Mouse (Mus musculus): ENCODE results near the gene Sav1. TPM values are rescaled to one million over a fixed set of nuclear protein-coding genes. Genes with fewer than 3 reads are reported as not detected.

The Sav1 gene
- 4.9 and 5.7 TPM in 2 replicates for polyA plus RNA-seq (2015; fragmentation: Nextera tagmentation; extraction: Ambion mirVana)

GRCm38 (mm10) chr12:69986786-69987497, at the start of gene Sav1:
TSS of gene Sav1 (minus strand) at chr12:69987002.
- Histone ChIP-seq H3K4me1 (replicated peaks) (peaks cover 21% of the 10 kb centered on the region), H3K27ac (peak within 1 kb of the TSS; percentile 93), H3K4me3 (peak within 1 kb of the TSS; percentile 94), H3K4me2 (peak within 1 kb of the TSS; percentile 67), H3K9ac (peak within 1 kb of the TSS; percentile 99), H3K27me3 (no peaks in the 10 kb centered on the region), H3K9me3 (replicated peaks) (no peaks in the 10 kb centered on the region), H3K36me3 (peaks cover 20% of the 10 kb centered on the region)
- peak; percentile 93 for ATAC-seq (replicated peaks; ENCODE audit: insufficient number of reproducible peaks, insufficient read depth, low FRiP score, low read depth)
- WGBS: under 1% methylated on average over 93 of the region's 102 CpGs

GRCm38 (mm10) chr12:70026233-70026632, 39.4 kb upstream of the Sav1 start:
- no peak overlapping the region for H3K4me3 ChIP-seq
- no peaks in the 10 kb centered on the region for H3K9me3 ChIP-seq (replicated peaks)
- no peak overlapping the region for H3K9ac ChIP-seq
- no peak overlapping the region for H3K27ac ChIP-seq
- no peak overlapping the region for H3K4me2 ChIP-seq
- no peaks in the 10 kb centered on the region for H3K4me1 ChIP-seq (replicated peaks)
- peaks cover 64% of the 10 kb centered on the region for H3K36me3 ChIP-seq
- no peaks in the 10 kb centered on the region for H3K27me3 ChIP-seq
- ATAC-seq (replicated peaks; ENCODE audit: insufficient number of reproducible peaks, insufficient read depth, low FRiP score, low read depth): no peak

- H3K27ac ChIP-seq: no peak overlapping the region
- no peak overlapping the region for H3K4me2 ChIP-seq
- no peaks in the 10 kb centered on the region for H3K4me1 ChIP-seq (replicated peaks)
- ATAC-seq (replicated peaks; ENCODE audit: insufficient number of reproducible peaks, insufficient read depth, low FRiP score, low read depth): no peak
- H3K36me3 ChIP-seq: peaks cover 63% of the 10 kb centered on the region
- H3K27me3 ChIP-seq: no peaks in the 10 kb centered on the region
- H3K4me3 ChIP-seq: no peak overlapping the region
- H3K9ac ChIP-seq: no peak overlapping the region
- 91% methylated on average over 6 of the region's 6 CpGs for WGBS
- no peaks in the 10 kb centered on the region for H3K9me3 ChIP-seq (replicated peaks)
Measured at GRCm38 (mm10) chr12:70025431-70025830, 38.6 kb upstream of the Sav1 start.

- Histone ChIP-seq H3K9me3 (replicated peaks) (no peaks in the 10 kb centered on the region), H3K9ac (no peak overlapping the region), H3K27me3 (no peaks in the 10 kb centered on the region), H3K4me1 (replicated peaks) (no peaks in the 10 kb centered on the region), H3K4me2 (no peak overlapping the region), H3K4me3 (no peak overlapping the region), H3K36me3 (peaks cover 68% of the 10 kb centered on the region), H3K27ac (no peak overlapping the region)
- no peak for ATAC-seq (replicated peaks; ENCODE audit: insufficient number of reproducible peaks, insufficient read depth, low FRiP score, low read depth)
- WGBS: 66% methylated on average over 4 of the region's 4 CpGs
Measured at GRCm38 (mm10) chr12:70023580-70023979, 36.8 kb upstream of the Sav1 start.

- no peak for ATAC-seq (replicated peaks; ENCODE audit: insufficient number of reproducible peaks, insufficient read depth, low FRiP score, low read depth)
- Histone ChIP-seq H3K4me2 (no peak overlapping the region), H3K27ac (no peak overlapping the region), H3K27me3 (no peaks in the 10 kb centered on the region), H3K9ac (no peak overlapping the region), H3K9me3 (replicated peaks) (no peaks in the 10 kb centered on the region), H3K4me3 (no peak overlapping the region), H3K36me3 (peaks cover 27% of the 10 kb centered on the region; the same call in 1 of the 2 replicates), H3K4me1 (replicated peaks) (peaks cover 5% of the 10 kb centered on the region)
- 68% methylated on average over 4 of the region's 4 CpGs for WGBS
Measured at GRCm38 (mm10) chr12:70018153-70018552, 31.4 kb upstream of the Sav1 start.

GRCm38 (mm10) chr12:70015936-70016335, 29.1 kb upstream of the Sav1 start:
- WGBS: 38% methylated on average over 4 of the region's 4 CpGs
- Histone ChIP-seq H3K4me1 (replicated peaks) (peaks cover 5% of the 10 kb centered on the region), H3K27me3 (no peaks in the 10 kb centered on the region), H3K4me3 (no peak overlapping the region), H3K9me3 (replicated peaks) (0 out of 2 replicates have a peak, but pooled peaks cover 3% of the 10 kb centered on the region), H3K36me3 (peaks cover 19% of the 10 kb centered on the region; the same call in 1 of the 2 replicates), H3K9ac (no peak overlapping the region), H3K4me2 (no peak overlapping the region), H3K27ac (peak overlapping the region; percentile 66)
- ATAC-seq (replicated peaks; ENCODE audit: insufficient number of reproducible peaks, insufficient read depth, low FRiP score, low read depth): no peak; the same call in 1 of the 2 replicates

GRCm38 (mm10) chr12:70011681-70012080, 24.9 kb upstream of the Sav1 start:
- no peaks in the 10 kb centered on the region for H3K27me3 ChIP-seq
- H3K36me3 ChIP-seq: peaks cover 7% of the 10 kb centered on the region; the same call in 1 of the 2 replicates
- 84% methylated on average over 5 of the region's 5 CpGs for WGBS
- no peak for ATAC-seq (replicated peaks; ENCODE audit: insufficient number of reproducible peaks, insufficient read depth, low FRiP score, low read depth)
- H3K4me3 ChIP-seq: no peak overlapping the region
- H3K4me1 ChIP-seq (replicated peaks): peaks cover 5% of the 10 kb centered on the region
- no peak overlapping the region for H3K27ac ChIP-seq
- 0 out of 2 replicates have a peak, but pooled peaks cover 3% of the 10 kb centered on the region for H3K9me3 ChIP-seq (replicated peaks)
- H3K9ac ChIP-seq: no peak overlapping the region
- H3K4me2 ChIP-seq: no peak overlapping the region

GRCm38 (mm10) chr12:70010356-70010755, 23.6 kb upstream of the Sav1 start:
- H3K9me3 ChIP-seq (replicated peaks): 0 out of 2 replicates have a peak, but pooled peaks cover 3% of the 10 kb centered on the region
- H3K36me3 ChIP-seq: peaks cover 7% of the 10 kb centered on the region; the same call in 1 of the 2 replicates
- no peaks in the 10 kb centered on the region for H3K4me1 ChIP-seq (replicated peaks)
- WGBS: 85% methylated on average over 4 of the region's 4 CpGs
- no peak overlapping the region for H3K27ac ChIP-seq
- H3K4me2 ChIP-seq: no peak overlapping the region
- H3K27me3 ChIP-seq: no peaks in the 10 kb centered on the region
- no peak for ATAC-seq (replicated peaks; ENCODE audit: insufficient number of reproducible peaks, insufficient read depth, low FRiP score, low read depth)
- no peak overlapping the region for H3K4me3 ChIP-seq
- no peak overlapping the region for H3K9ac ChIP-seq

GRCm38 (mm10) chr12:70005103-70005502, 18.3 kb upstream of the Sav1 start:
- no peaks in the 10 kb centered on the region for H3K36me3 ChIP-seq
- WGBS: 70% methylated on average over 4 of the region's 4 CpGs
- no peaks in the 10 kb centered on the region for H3K9me3 ChIP-seq (replicated peaks)
- no peak overlapping the region for H3K9ac ChIP-seq
- H3K4me2 ChIP-seq: no peak overlapping the region
- no peak overlapping the region for H3K27ac ChIP-seq
- H3K4me1 ChIP-seq (replicated peaks): no peaks in the 10 kb centered on the region
- H3K4me3 ChIP-seq: no peak overlapping the region
- ATAC-seq (replicated peaks; ENCODE audit: insufficient number of reproducible peaks, insufficient read depth, low FRiP score, low read depth): no peak
- no peaks in the 10 kb centered on the region for H3K27me3 ChIP-seq

- no peaks in the 10 kb centered on the region for H3K9me3 ChIP-seq (replicated peaks)
- H3K27ac ChIP-seq: no peak overlapping the region
- no peak for ATAC-seq (replicated peaks; ENCODE audit: insufficient number of reproducible peaks, insufficient read depth, low FRiP score, low read depth)
- no peak overlapping the region for H3K4me3 ChIP-seq
- H3K27me3 ChIP-seq: no peaks in the 10 kb centered on the region
- no peaks in the 10 kb centered on the region for H3K4me1 ChIP-seq (replicated peaks)
- H3K9ac ChIP-seq: no peak overlapping the region
- H3K36me3 ChIP-seq: no peaks in the 10 kb centered on the region
- 69% methylated on average over 13 of the region's 13 CpGs for WGBS
- H3K4me2 ChIP-seq: no peak overlapping the region
Measured at GRCm38 (mm10) chr12:69998186-69998983, 11.6 kb upstream of the Sav1 start.

GRCm38 (mm10) chr12:69995382-69995781, 8.6 kb upstream of the Sav1 start:
- Histone ChIP-seq H3K9ac (no peak overlapping the region), H3K27me3 (no peaks in the 10 kb centered on the region), H3K9me3 (replicated peaks) (no peaks in the 10 kb centered on the region), H3K27ac (no peak overlapping the region), H3K4me3 (no peak overlapping the region), H3K4me1 (replicated peaks) (no peaks in the 10 kb centered on the region), H3K4me2 (no peak overlapping the region), H3K36me3 (no peaks in the 10 kb centered on the region)
- no peak for ATAC-seq (replicated peaks; ENCODE audit: insufficient number of reproducible peaks, insufficient read depth, low FRiP score, low read depth)
- 82% methylated on average over 3 of the region's 3 CpGs for WGBS
